Mouse (Mus musculus): ENCODE results near the gene Rbmx.

DNA sequence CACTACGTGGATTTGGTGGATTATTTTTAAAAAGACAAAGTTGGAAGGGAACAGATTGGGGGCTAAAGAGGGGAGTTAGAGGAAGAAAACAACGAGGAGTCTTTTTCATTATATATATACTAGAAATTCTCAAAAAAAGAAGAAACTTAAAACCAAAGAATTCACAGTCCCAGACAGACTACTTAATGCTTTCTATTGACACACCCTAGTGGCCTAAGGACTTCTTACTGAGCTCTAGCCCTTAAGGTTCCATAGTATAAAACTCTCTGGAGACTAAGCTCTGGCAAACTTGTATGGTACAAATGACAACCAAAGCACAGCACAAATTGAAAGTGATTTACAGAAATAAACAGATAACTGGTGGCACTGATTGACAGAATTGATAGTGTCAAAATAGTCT is 18.8 kb downstream of the Rbmx start:
- TF ChIP-seq POLR2A (IDR thresholded peaks at IDR 0.05; ENCODE audit: low read depth, low read length) (no peak), CTCF (IDR thresholded peaks at IDR 0.05; ENCODE audit: extremely low read depth, insufficient read depth, insufficient read length, insufficient replicate concordance) (no peak)

All from spleen, adult 2 months (tissue).